Mouse (Mus musculus): ENCODE measurements around the gene Rabgap1l. TPM values are rescaled to one million over a fixed set of nuclear protein-coding genes. Genes with fewer than 3 reads are reported as not detected.

The Rabgap1l gene
- polyA plus RNA-seq, 1 experiment = 25.6 TPM

DNA sequence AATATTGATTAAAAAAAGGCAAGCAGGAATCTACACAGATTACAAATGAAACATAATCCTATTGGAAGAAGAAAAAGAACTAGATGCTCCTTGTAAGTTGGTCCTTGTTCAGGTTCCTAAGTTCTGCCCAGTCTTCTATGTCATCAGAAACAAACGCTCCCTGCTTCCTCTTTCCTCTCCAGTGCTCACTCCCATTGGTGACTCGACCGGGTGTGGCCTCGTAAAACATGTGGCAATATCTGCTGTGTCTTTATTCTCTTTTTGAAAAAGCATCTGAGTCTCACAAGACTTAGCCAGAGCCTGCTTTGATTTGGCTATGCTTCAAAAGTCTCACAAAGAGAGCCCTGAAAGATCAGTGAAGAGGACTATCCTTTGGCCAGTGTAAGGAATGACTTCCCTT, 512.4 kb downstream of the Rabgap1l start:
- DNase-seq = no peak
- Histone ChIP-seq H3K4me3 (replicated peaks; ENCODE audit: extremely low read depth, low read depth, low read length) (no peak overlapping the region), H3K4me1 (ENCODE audit: control insufficient read depth, insufficient read depth, low read length) (peaks cover 3% of the 10 kb centered on the region; the same call in 1 of the 2 replicates)
- TF ChIP-seq CTCF (IDR thresholded peaks at IDR 0.05; ENCODE audit: insufficient read depth, low read length) (no peak), POLR2A (IDR thresholded peaks at IDR 0.05; ENCODE audit: borderline replicate concordance, extremely low read depth, low read depth, low read length) (no peak)
- 33% methylated on average over 4 of the region's 4 CpGs for WGBS

DNA sequence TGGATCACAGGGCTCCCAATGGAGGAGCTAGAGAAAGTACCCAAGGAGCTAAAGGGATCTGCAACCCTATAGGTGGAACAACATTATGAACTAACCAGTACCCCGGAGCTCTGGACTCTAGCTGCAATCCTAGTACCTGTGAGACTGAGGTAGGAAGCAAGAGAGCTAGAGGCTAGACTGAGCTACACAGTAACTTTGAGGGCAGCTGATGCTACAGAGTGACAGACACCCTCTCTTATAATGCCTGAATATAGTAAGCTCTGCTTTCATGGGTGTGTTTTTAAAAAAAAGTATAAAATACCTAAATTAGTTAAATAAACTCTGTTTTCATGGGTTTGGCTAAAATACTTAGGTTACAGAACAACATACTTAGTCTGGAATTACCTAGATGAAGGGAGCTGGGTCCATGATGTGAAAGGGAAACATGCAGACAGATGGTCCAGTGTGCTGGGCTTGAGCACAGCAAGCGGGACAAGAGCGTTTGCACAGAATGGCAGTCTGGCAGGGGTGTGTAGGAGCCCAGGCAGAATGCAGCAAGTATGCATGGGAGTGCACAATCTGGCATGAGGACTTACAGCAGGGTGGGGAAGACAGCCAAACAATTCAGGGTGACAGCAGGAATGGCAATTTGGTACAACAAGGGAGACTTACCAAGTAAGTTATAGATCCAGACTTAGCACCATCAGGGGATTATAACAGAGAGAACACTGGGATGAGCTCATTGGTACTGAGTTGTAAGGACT, 514.9 kb downstream of the Rabgap1l start:
- H3K4me1 ChIP-seq (ENCODE audit: control insufficient read depth, insufficient read depth, low read length) = peaks cover 5% of the 10 kb centered on the region
- no peak overlapping the region for H3K4me3 ChIP-seq (replicated peaks; ENCODE audit: extremely low read depth, low read depth, low read length)
- TF ChIP-seq POLR2A (IDR thresholded peaks at IDR 0.05; ENCODE audit: borderline replicate concordance, extremely low read depth, low read depth, low read length) (no peak), CTCF (IDR thresholded peaks at IDR 0.05; ENCODE audit: insufficient read depth, low read length) (no peak)
- WGBS = 77% methylated on average over 3 of the region's 3 CpGs
- no peak for DNase-seq

- H3K4me1 ChIP-seq (ENCODE audit: control insufficient read depth, insufficient read depth, low read length) = peaks cover 5% of the 10 kb centered on the region
- H3K4me3 ChIP-seq (replicated peaks; ENCODE audit: extremely low read depth, low read depth, low read length) = no peak overlapping the region
- no peak for DNase-seq
- TF ChIP-seq CTCF (IDR thresholded peaks at IDR 0.05; ENCODE audit: insufficient read depth, low read length) (no peak), POLR2A (IDR thresholded peaks at IDR 0.05; ENCODE audit: borderline replicate concordance, extremely low read depth, low read depth, low read length) (no peak)
- 46% methylated on average over 2 of the region's 2 CpGs for whole genome bisulfite sequencing
Measured at GRCm38 (mm10) chr1:160275248-160275647, 517.8 kb downstream of the Rabgap1l start.

GRCm38 (mm10) chr1:160273133-160273743, 519.8 kb downstream of the Rabgap1l start:
- TF ChIP-seq CTCF (IDR thresholded peaks at IDR 0.05; ENCODE audit: insufficient read depth, low read length) (no peak), POLR2A (IDR thresholded peaks at IDR 0.05; ENCODE audit: borderline replicate concordance, extremely low read depth, low read depth, low read length) (no peak)
- H3K4me1 ChIP-seq (ENCODE audit: control insufficient read depth, insufficient read depth, low read length) = peaks cover 5% of the 10 kb centered on the region
- no peak overlapping the region for H3K4me3 ChIP-seq (replicated peaks; ENCODE audit: extremely low read depth, low read depth, low read length)
- 69% methylated on average over 7 of the region's 7 CpGs for WGBS
- DNase-seq = no peak

DNA sequence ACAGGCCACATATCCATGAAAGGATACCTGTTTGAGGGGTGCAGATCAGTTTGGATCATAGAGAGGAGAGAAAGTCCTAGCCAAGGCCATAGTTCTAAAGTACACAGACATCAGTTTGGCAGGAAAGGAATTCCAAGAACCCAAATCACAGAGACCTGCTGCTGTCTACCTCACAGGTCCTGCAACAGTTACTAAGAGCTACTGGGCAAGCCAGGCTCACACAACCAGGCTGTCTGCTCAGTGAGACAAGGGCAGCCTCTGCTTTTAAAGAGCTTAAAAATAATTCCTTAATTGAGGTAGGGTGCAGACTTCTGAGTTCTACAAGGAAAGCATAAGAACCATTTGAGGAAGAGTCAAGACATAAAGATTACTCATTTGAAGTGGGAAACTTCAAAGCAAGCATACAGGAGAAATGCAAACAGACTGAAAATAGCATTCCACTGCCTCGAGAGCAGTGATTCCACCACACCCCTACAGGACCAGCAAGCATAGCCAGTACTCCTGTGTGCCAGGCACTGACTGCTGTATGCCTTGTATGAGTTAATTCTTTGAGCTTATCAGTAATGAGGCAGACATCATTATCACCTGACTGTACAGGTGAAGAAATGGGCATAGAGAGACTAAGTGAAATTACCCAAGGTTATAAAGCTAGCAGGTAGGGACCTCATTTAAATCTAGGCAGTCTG, 521.6 kb downstream of the Rabgap1l start:
- H3K4me1 ChIP-seq (ENCODE audit: control insufficient read depth, insufficient read depth, low read length) = peaks cover 5% of the 10 kb centered on the region
- H3K4me3 ChIP-seq (replicated peaks; ENCODE audit: extremely low read depth, low read depth, low read length) = no peak overlapping the region
- DNase-seq = no peak
- WGBS = 43% methylated on average over 1 of the region's 1 CpGs
- TF ChIP-seq POLR2A (IDR thresholded peaks at IDR 0.05; ENCODE audit: borderline replicate concordance, extremely low read depth, low read depth, low read length) = no peak
- TF ChIP-seq CTCF (IDR thresholded peaks at IDR 0.05; ENCODE audit: insufficient read depth, low read length) = no peak

GRCm38 (mm10) chr1:160268322-160268721, 524.7 kb downstream of the Rabgap1l start:
- H3K4me1 ChIP-seq (ENCODE audit: control insufficient read depth, insufficient read depth, low read length) = peaks cover 2% of the 10 kb centered on the region; the same call in 1 of the 2 replicates
- 63% methylated on average over 3 of the region's 3 CpGs for WGBS
- TF ChIP-seq POLR2A (IDR thresholded peaks at IDR 0.05; ENCODE audit: borderline replicate concordance, extremely low read depth, low read depth, low read length) (no peak), CTCF (IDR thresholded peaks at IDR 0.05; ENCODE audit: insufficient read depth, low read length) (no peak)
- no peak overlapping the region for H3K4me3 ChIP-seq (replicated peaks; ENCODE audit: extremely low read depth, low read depth, low read length)
- DNase-seq = no peak

GRCm38 (mm10) chr1:160263630-160264346, 529.2 kb downstream of the Rabgap1l start:
- 0 out of 2 replicates have a peak, but pooled peaks cover 2% of the 10 kb centered on the region for H3K4me1 ChIP-seq (ENCODE audit: control insufficient read depth, insufficient read depth, low read length)
- DNase-seq = peak; percentile 73
- H3K4me3 ChIP-seq (replicated peaks; ENCODE audit: extremely low read depth, low read depth, low read length) = no peak overlapping the region
- TF ChIP-seq POLR2A (IDR thresholded peaks at IDR 0.05; ENCODE audit: borderline replicate concordance, extremely low read depth, low read depth, low read length) = peak; percentile 7; the same call in 1 of the 2 replicates
- no peak for TF ChIP-seq CTCF (IDR thresholded peaks at IDR 0.05; ENCODE audit: insufficient read depth, low read length)
- WGBS = 58% methylated on average over 16 of the region's 16 CpGs

GRCm38 (mm10) chr1:160263053-160263452, 530.0 kb downstream of the Rabgap1l start:
- 0 out of 2 replicates have a peak, but pooled peaks cover 2% of the 10 kb centered on the region for H3K4me1 ChIP-seq (ENCODE audit: control insufficient read depth, insufficient read depth, low read length)
- WGBS = 50% methylated on average over 5 of the region's 5 CpGs
- no peak overlapping the region for H3K4me3 ChIP-seq (replicated peaks; ENCODE audit: extremely low read depth, low read depth, low read length)
- TF ChIP-seq CTCF (IDR thresholded peaks at IDR 0.05; ENCODE audit: insufficient read depth, low read length) (no peak), POLR2A (IDR thresholded peaks at IDR 0.05; ENCODE audit: borderline replicate concordance, extremely low read depth, low read depth, low read length) (no peak)
- no peak for DNase-seq

DNA sequence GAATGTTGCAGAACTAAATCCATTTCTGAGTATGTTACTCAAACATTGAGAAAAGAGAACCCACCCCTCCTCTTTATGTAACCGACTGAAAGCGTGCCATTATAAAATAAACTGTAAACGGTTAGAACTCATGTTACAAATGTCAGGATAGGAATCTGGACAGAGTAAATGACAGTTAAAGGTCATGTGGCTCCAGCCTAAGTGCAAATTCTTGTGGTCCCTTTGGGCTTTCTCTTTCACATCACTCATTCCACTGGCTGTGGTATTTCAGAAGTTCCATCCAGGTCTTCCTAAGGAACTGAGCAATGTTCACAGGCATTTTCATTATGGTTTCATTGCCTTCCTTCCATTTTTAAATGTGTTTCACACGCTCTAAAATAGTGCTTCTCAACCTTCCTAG, 530.6 kb downstream of the Rabgap1l start:
- no peak for DNase-seq
- TF ChIP-seq POLR2A (IDR thresholded peaks at IDR 0.05; ENCODE audit: borderline replicate concordance, extremely low read depth, low read depth, low read length) = no peak
- no peak for TF ChIP-seq CTCF (IDR thresholded peaks at IDR 0.05; ENCODE audit: insufficient read depth, low read length)
- Histone ChIP-seq H3K4me3 (replicated peaks; ENCODE audit: extremely low read depth, low read depth, low read length) (no peak overlapping the region), H3K4me1 (ENCODE audit: control insufficient read depth, insufficient read depth, low read length) (0 out of 2 replicates have a peak, but pooled peaks cover 2% of the 10 kb centered on the region)
- 48% methylated on average over 4 of the region's 4 CpGs for WGBS
